Mouse (Mus musculus) ES-Bruce4 (cell line): ENCODE measurements around the gene Lrrc15.

Experiments
- CTCF ChIP-seq: IDR thresholded peaks from one replicate; pipeline ENCODE4 v1.8.1; 2011; ENCODE audit warnings: low read depth, low read length
- POLR2A ChIP-seq: IDR thresholded peaks from one replicate; pipeline ENCODE4 v1.8.1; 2011; ENCODE audit warnings: low read length; ENCODE audit not compliant: insufficient read depth

DNA sequence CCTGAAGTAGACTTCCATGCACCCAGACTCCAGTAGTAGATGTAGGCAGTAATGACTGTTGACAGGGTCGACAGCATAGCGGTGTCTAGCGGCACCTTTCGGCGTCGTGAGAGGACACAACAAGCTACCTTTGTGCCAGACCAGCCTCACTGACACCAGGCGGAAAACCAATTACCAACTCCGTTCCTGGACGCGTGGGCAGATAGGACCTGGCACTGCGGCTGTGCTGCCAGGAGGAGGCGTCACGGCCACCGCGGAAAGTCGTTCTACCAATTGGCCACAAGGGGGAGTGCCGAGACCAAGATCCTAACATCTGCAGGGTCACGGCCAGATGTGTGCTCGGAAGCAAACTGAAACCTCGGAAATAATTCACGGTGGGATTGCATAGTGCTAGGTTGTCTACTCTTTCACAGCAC is 31.0 kb downstream of the Lrrc15 start:
- TF ChIP-seq POLR2A (no peak), CTCF (peak; percentile 99)
